ENCODE assay signal across 17 mouse cellular contexts in genomic region chr1:185080118-185080517, GRCm38 (mm10).
DNase-seq lines count a peak whose midpoint lies in the region; ATAC-seq and TF ChIP-seq lines count a peak whose summit lies in the region.
"Had no signal": no experiment of that assay in that cellular context is flagged by ENCODE, and none has a peak within 500 bp of the region (broad histone marks: within the 10 kb centered on the region; RNA-seq: fewer than 3 reads in every experiment).

No protein-coding gene starts in this region.

- no peak overlapping the region for H3K4me2 ChIP-seq in hindbrain, embryonic 16.5 days (ENCODE audit: low read length)
- H3K4me2 ChIP-seq in hindbrain, embryonic 14.5 days (replicated peaks), result no peak overlapping the region
- no peak overlapping the region for H3K4me2 ChIP-seq in neural tube, embryonic 15.5 days

- H3K4me3 ChIP-seq in hindbrain, embryonic 10.5 days, result no peak overlapping the region
- H3K4me3 ChIP-seq in hindbrain, embryonic 16.5 days (ENCODE audit: low read length), result no peak overlapping the region
- no peak overlapping the region for H3K4me3 ChIP-seq in hindbrain, embryonic 14.5 days (replicated peaks; ENCODE audit: low read length)
- no peak overlapping the region for H3K4me3 ChIP-seq in neural tube, embryonic 15.5 days (replicated peaks)
- H3K4me3 ChIP-seq: heart, embryonic 10.5 days had no signal

- 0 out of 2 replicates have a peak overlapping the region, but pooled peaks have one; percentile 6 for H3K27ac ChIP-seq in hindbrain, embryonic 10.5 days
- H3K27ac ChIP-seq in hindbrain, embryonic 16.5 days (ENCODE audit: low read depth, low read length), result no peak overlapping the region
- H3K27ac ChIP-seq in hindbrain, embryonic 14.5 days, result peak overlapping the region; percentile 60
- H3K27ac ChIP-seq in neural tube, embryonic 15.5 days (replicated peaks), result 0 out of 2 replicates have a peak overlapping the region, but pooled peaks have one; percentile 9
- H3K27ac ChIP-seq: heart, embryonic 10.5 days; kidney, postnatal 0 days; stomach, postnatal 0 days had no signal

- no peaks in the 10 kb centered on the region for H3K27me3 ChIP-seq in hindbrain, embryonic 10.5 days (ENCODE audit: insufficient read depth, poor library complexity, severe bottlenecking)
- no peaks in the 10 kb centered on the region for H3K27me3 ChIP-seq in hindbrain, embryonic 16.5 days (replicated peaks; ENCODE audit: control insufficient read depth, insufficient read depth, low read length)
- no peaks in the 10 kb centered on the region for H3K27me3 ChIP-seq in hindbrain, embryonic 14.5 days (ENCODE audit: control insufficient read depth, insufficient read depth, low read length)
- no peaks in the 10 kb centered on the region for H3K27me3 ChIP-seq in neural tube, embryonic 15.5 days (replicated peaks)

- DNase-seq in hindbrain, embryonic 10.5 days (ENCODE audit: low spot score), result no peak
- DNase-seq in brain, embryonic 14.5 days (ENCODE audit: low read depth), result peak; percentile 41
- DNase-seq in hindbrain, embryonic 14.5 days (ENCODE audit: low spot score), result no peak
- no peak for DNase-seq in left cerebral cortex, postnatal 4 days
- DNase-seq: adrenal gland, postnatal 10 days; cerebellum, postnatal 10 days; heart, postnatal 10 days; kidney, adult 18-20 months; liver; lung, postnatal 14 days had no signal

- no peak overlapping the region for H3K9ac ChIP-seq in hindbrain, embryonic 16.5 days (ENCODE audit: low read depth, low read length)
- no peak overlapping the region for H3K9ac ChIP-seq in hindbrain, embryonic 14.5 days
- no peak overlapping the region for H3K9ac ChIP-seq in neural tube, embryonic 15.5 days (replicated peaks)

- peaks cover 15% of the 10 kb centered on the region for H3K4me1 ChIP-seq in hindbrain, embryonic 10.5 days (replicated peaks)
- no peaks in the 10 kb centered on the region; the same call in 1 of the 2 replicates for H3K4me1 ChIP-seq in hindbrain, embryonic 16.5 days (ENCODE audit: control insufficient read depth, insufficient read depth, low read depth, low read length)
- H3K4me1 ChIP-seq in hindbrain, embryonic 14.5 days (replicated peaks; ENCODE audit: control insufficient read depth, insufficient read depth, low read length), result 0 out of 2 replicates have a peak, but pooled peaks cover 8% of the 10 kb centered on the region
- 0 out of 2 replicates have a peak, but pooled peaks cover 10% of the 10 kb centered on the region for H3K4me1 ChIP-seq in neural tube, embryonic 15.5 days
- H3K4me1 ChIP-seq: heart, embryonic 10.5 days had no signal

- no peaks in the 10 kb centered on the region for H3K9me3 ChIP-seq in hindbrain, embryonic 10.5 days
- no peaks in the 10 kb centered on the region for H3K9me3 ChIP-seq in hindbrain, embryonic 16.5 days (ENCODE audit: control insufficient read depth, low read length)
- H3K9me3 ChIP-seq in hindbrain, embryonic 14.5 days (ENCODE audit: control insufficient read depth, low read length), result no peaks in the 10 kb centered on the region
- H3K9me3 ChIP-seq in neural tube, embryonic 15.5 days (replicated peaks), result no peaks in the 10 kb centered on the region
- H3K9me3 ChIP-seq: heart, embryonic 10.5 days had no signal

- no peaks in the 10 kb centered on the region for H3K36me3 ChIP-seq in hindbrain, embryonic 10.5 days
- no peaks in the 10 kb centered on the region for H3K36me3 ChIP-seq in hindbrain, embryonic 16.5 days (ENCODE audit: control insufficient read depth, insufficient read depth, low read length)
- H3K36me3 ChIP-seq in hindbrain, embryonic 14.5 days (replicated peaks; ENCODE audit: control insufficient read depth, insufficient read depth), result no peaks in the 10 kb centered on the region
- H3K36me3 ChIP-seq in neural tube, embryonic 15.5 days, result no peaks in the 10 kb centered on the region
- H3K36me3 ChIP-seq: heart, embryonic 10.5 days had no signal

- ATAC-seq in hindbrain, embryonic 16.5 days, result no peak
- ATAC-seq in hindbrain, embryonic 14.5 days (ENCODE audit: low FRiP score), result no peak
- ATAC-seq in neural tube, embryonic 15.5 days (ENCODE audit: low FRiP score), result no peak
- no peak for ATAC-seq in megakaryocyte, adult 5-6 weeks (ENCODE audit: poor library complexity, severe bottlenecking)
- ATAC-seq: activated CD4-positive, CD25-positive, alpha-beta regulatory T cell, adult 4 months had no signal

- WGBS in hindbrain, embryonic 10.5 days, result 24% methylated on average over 3 of the region's 3 CpGs
- WGBS in hindbrain, embryonic 16.5 days, result 33% methylated on average over 3 of the region's 3 CpGs
- WGBS in hindbrain, embryonic 14.5 days, result 30% methylated on average over 3 of the region's 3 CpGs
- WGBS in neural tube, embryonic 15.5 days, result 37% methylated on average over 3 of the region's 3 CpGs

- TF ChIP-seq CTCF in brain, embryonic 14.5 days (IDR thresholded peaks at IDR 0.05; ENCODE audit: borderline replicate concordance, extremely low read depth, insufficient read depth, insufficient read length), result no peak

- intact Hi-C loops in left cerebral cortex, postnatal 4 days (cut with DNase I), result no loop called here

- no peak for TF ChIP-seq POLR2A in brain, embryonic 14.5 days (IDR thresholded peaks at IDR 0.05; ENCODE audit: borderline replicate concordance, extremely low read depth, insufficient read depth, insufficient read length, poor library complexity, severe bottlenecking)
